Mouse (Mus musculus) kidney, adult 2 months (tissue): Measurements from ENCODE around the gene Pid1.

ENCODE experiments used
- CTCF ChIP-seq: fragments of 200-500 bp; conservative IDR thresholded peaks from 2 replicates; pipeline ENCODE4 v1.5.1; 2011; ENCODE audit warnings: low read depth, mild to moderate bottlenecking, control low read depth, low read length, moderate library complexity, mixed read lengths; ENCODE audit not compliant: insufficient read depth, insufficient read length
- POLR2A ChIP-seq: fragments of 200-500 bp; IDR thresholded peaks from one replicate; pipeline ENCODE4 v1.6.1; 2011; ENCODE audit warnings: low read depth, low read length, control low read depth

DNA sequence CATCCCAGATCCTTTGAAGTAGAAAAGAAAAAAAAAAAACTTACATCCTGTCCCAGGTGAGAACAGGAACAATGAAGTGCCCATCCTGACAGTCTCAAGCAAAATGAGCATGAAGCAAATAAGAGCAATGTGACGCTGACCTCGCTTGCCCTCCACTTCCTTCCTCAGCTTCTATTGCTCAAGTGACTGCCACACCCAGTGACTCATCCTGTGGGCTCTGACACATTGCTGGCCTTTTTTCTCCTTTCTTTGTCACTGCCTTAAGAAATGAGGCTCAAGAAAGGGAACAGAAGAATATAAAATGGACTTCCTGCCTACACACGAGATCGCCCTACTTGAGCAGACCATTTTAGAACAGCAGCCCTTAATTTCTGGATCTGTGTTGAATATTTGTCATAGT, 42.9 kb upstream of the Pid1 start:
- TF ChIP-seq CTCF (no peak), POLR2A (no peak)
